Mouse (Mus musculus): ENCODE results near the gene Nek8. TPM values are rescaled to one million over a fixed set of nuclear protein-coding genes. Genes with fewer than 3 reads are reported as not detected.

The Nek8 gene
- polyA plus RNA-seq, 3 experiments from 2014 or later, result 9.1 to 13.2 (median 11.3) TPM

GRCm38 (mm10) chr11:78182961-78183844 lies 6.7 kb upstream of the Nek8 start, which contains the start of gene Rpl23a:
Gene Rpl23a, minus strand, starts transcription at chr11:78183584.
- ATAC-seq, result peak; percentile 99

GRCm38 (mm10) chr11:78182450-78182849 lies 6.0 kb upstream of the Nek8 start:
- no peak for ATAC-seq

DNA sequence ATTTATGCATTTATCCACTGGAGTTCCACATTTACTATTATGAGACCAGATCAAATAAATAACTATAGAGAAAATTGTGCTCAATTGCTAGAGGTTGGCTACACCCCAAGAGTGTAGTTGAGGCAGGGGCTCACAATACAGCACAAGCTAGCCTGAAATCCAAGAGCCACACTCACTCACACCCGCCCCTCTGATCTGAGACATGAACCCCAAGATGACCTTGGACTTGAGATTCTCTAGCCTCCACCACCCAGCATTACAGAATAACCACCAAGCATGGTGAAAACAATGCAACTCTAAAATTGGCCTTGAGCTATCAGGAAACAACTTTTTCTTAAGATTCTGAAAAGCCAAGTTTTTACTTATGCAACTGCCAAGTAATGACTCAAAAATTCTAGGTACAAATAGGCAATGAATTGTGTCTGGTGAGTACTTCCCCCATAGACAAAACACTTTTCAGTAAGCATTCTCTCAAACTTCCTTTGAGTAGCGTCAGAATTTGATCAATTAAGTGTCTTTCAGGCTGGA lies 5.4 kb upstream of the Nek8 start:
- no peak for ATAC-seq

DNA sequence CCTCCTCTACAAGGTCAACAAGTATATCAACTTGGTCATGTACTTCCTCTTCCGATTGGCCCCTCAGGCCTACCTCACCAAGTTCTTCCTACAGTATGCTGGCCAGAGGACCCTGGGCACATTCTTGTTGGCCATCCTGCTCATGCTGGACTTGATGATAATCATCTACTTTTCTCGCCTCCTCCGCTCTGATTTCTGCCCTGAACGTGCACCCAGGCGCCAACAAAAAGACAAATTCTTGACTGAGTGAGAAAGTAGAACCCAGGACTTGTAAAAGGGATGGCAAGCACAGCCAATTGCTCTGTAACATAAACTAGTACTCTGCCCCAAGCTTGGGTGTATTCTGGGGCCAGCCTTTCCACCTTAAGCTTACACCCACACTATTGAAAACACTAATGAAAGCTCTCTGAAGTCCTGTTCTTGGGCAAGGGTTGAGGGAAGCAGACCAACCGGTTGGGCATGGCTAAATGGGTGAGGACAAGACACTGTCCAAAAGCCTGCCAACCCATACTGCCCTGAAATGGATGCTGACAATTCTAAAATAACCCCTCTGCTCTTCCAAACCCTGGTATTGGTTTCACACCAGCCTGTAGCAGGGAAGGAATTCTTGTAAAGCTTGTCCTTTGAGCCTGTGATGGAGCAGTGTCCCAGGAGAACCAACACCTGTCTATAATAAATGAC lies 3.7 kb upstream of the Nek8 start:
- no peak for ATAC-seq

- ATAC-seq, result no peak
Measured at GRCm38 (mm10) chr11:78179438-78179999, 3.0 kb upstream of the Nek8 start.

DNA sequence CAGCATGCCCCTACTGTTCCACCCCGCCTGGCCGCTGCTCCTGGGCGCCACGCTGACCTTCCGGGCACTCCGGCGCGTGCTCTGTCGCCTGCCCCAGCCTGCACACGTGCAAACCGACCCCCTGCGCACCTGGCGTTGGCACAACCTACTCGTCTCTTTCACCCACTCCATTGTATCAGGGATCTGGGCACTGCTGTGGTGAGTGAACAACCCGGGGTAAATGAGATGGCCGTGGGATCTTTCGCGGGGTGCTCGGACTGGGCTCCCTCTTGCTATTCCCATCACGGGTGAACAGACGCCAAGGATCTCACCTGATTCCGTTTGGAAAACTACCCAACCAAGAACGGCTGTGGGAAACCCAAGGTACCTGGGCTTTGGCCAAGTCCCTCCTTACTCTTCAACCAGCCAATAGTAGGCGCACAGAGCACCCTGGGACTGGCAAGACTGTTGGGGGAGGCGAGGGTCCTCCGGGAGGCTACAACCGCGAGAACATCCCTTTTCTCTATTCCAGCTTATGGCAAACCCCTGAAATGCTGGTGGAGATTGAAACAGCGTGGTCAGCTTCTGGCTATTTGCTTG lies 2.5 kb upstream of the Nek8 start:
- ATAC-seq, result no peak

DNA sequence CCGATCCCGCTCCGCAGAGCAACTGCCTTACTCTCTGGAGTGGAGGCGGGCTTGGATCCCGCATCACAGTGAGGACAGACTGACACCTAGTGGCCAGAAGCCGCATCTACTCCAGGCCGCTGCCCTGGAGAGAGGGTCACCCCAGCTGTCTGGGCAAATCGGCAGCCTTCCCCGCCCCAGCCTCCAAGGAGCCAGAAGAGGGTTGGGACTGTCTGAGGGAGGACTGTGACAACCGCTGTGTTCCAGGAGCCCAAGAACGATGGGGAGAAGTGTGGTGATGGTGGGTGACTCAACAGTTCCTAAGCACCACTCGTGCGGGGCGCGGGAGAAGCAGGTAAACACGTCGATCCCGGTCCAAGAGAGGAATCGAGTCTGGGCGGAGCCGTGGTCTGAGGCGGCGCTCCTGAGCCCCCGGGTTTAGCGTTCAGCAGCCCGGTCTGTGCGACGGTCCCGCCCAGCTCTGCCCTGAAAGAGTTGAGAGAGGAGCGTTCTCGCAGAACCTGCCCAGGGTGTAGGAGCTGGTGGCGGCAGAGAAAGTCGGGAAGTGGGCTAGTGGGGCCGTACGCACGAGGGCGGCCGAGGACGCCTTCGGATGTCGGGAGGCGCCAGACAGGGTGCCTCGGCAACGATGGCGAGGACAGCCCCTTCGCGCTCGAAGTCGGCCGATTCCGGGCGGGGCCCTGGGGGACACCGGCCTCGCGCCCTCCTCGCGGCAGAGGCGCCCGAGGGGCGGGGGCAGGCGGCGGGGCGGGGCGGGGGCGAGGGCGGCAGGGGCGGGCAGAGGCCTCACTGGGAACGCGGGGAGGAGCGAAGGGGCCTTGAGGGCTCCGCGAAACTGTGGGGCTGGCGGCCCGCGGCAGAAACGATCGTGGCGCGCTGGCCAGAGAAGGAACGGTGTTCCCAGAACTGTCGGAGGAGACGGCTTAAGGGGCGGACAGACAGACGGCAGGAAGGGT lies 1.7 kb upstream of the Nek8 start:
- ATAC-seq, result peak; percentile 59

- no peak for ATAC-seq
Measured at GRCm38 (mm10) chr11:78177437-78177836, 962 bp upstream of the Nek8 start.

- ATAC-seq, result peak; percentile 22
Measured at GRCm38 (mm10) chr11:78176905-78177331, 443 bp upstream of the Nek8 start.

DNA sequence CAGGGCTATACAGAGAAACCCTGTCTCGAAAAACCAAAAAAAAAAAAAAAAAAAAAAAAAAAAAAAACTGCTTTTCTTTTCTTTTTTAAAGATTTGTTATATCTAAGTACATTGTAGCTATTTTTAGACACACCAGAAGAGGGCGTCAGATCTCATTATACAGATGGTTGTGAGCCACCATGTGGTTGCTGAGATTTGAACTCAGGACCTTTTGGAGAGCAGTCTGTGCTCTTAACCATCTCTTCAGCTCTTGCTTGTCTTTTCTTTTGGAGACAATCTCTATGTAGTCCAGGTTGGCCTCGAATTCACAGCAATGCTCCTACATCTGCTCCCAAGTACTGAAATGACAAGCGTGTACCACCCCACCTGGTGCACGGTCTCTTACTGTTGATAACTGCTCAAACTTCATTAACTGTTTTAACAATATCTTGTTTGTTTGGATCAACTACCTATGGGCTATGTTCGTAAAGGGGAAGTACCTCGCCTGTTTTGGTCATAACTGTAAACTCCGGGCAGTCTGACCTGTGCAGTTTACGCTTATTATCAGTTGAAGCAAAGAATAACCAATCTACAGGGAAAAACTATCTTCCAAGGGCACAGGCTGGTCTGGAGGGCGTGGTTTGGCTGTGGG lies 589 bp downstream of the Nek8 start:
- ATAC-seq, result no peak

DNA sequence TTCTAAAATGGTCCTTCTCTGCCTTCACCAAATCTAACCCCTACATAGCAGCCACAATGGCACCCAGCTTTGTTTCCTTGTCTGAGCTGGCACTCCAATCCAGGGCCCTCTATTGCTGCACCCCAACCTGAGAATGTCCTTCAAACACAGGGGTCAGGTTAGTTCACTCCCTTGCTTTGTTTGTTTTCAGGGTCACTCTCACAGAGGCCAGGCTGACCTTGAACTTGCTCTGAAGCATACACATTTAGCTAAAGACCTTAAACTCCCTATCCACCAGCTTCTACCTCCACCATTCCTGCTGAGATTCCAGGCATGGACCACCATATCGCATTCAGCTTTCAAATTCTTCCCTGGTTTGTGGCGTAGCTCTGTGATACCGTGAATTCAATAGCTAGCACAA lies 2.0 kb downstream of the Nek8 start:
- ATAC-seq, result no peak

DNA sequence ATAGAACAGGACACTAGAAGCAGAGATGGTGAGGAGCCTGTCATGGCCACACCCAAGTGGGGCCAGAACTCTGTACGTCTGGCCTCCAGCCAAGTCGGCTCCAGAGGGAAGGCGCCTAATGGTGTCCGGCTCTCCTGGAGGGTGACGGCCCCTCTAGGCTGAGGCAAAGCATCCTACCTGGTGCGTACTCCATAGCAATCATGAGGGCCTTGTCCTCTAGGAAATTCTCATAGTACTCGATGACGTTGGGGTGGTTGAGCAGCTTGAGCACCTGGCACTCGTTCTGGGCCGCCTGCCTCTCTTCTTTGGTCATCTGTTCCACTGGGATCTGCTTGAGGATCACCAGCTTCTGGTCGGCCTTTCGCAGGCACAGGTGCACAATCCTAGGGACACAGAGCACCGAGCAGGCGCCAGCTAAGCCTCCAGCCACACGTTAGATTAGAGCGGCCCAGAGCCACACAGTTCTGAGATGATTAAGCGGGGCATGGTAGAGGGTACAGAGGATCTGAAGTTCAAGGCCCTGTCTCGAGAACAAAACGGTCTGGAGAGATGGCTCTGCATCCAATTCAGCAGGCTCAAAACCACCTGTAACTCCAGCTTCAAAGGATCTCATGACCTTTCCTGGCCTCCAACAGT lies 3.6 kb downstream of the Nek8 start:
- ATAC-seq, result no peak

GRCm38 (mm10) chr11:78172034-78172747 lies 4.3 kb downstream of the Nek8 start:
- ATAC-seq, result no peak

- ATAC-seq, result no peak
Measured at GRCm38 (mm10) chr11:78171328-78171727, 5.1 kb downstream of the Nek8 start.

DNA sequence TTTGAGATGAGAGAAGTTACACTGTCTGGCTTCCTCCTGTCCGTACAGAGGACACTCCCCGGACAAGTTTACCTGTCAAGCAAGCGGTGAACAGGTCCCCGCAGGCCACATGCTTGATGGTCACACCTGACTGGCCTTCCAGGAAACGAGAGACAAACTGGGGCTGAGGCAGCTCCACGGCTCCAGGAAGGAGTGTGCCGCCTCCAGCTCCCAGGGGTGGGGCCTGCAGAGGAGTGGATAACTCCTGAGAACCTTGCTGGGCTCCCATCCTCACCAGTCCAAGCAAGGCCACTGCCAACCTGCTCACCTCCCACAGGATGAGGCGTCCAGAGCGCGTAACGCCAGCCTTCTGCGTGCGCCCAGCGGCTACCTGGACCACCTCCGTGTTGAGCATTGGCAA lies 6.2 kb downstream of the Nek8 start:
- no peak for ATAC-seq

DNA sequence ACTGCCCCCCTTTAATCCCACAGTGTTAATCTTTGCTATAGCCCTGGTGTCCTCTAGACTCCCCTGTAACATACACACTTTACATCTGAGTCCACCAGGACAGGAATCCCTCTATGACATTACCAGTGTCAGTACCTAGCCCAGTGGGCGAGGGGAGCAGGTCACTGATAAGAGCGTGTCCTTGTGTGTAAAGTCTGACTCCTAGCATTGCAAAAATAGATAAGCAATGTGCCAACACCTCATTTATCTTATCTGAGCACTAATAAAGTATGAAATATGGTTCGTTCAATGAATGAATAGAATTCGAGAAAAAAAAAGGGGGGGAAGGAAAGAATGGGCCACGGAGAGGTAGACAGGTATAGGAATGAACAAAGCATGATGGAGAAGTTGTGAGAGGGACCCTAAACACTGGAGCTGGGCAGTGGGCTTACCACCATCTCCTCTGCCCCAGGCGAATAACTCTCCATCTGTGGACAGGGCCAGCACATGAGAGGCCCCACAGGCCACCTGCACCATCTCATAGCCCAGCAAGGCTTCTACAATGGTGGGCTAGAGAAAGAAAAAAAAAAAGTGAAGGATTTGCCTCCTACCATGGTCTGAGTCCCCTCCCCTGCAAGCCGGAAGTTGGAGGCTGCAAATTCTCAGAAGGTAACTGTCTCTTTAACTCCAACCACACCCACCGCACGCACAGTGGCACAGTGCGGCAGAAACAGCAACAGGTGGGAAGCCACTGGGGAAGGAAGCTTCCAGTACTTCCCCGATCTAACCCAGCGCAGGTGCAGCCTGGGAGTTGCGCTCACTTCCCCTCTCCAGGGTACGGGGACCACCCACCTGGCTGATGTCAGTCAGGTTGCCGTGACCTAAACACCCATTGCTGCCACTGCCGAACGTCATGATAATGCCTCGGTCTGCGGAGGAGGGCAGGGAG lies 7.7 kb downstream of the Nek8 start:
- peak; percentile 68 for ATAC-seq

DNA sequence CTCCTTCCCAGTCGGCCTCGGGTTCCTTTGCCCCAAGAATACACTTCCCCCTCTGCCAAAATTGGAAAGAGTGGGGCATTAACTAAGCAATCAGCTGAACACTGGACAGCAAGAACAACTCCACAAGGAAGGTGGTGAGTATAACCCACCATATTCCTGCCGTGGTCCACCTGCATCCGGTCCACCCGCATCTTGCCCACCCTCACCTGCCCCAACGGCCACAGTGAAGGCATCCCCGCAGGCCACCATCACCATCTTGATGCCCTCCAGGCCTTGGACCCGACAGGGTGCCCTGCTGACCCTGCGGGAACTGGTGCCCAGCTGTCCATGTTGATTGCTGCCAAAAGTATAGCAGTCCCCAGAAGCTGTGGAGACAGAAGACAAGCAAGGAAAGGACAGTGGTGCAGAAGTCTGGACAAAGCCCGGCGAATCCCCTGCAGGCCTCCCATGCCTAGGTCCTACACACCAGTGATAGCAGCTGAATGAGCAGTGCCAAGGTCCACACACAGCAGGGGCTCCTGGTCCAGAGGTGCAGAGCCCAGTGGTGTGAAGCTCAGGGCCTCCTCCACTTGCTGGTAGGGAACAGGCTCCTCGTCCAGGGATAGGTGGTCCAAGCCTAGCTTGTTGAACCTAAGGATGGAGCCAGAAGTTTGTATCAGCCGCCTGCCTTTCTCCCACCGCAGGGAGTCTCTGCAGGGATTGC lies 9.1 kb downstream of the Nek8 start:
- no peak for ATAC-seq

GRCm38 (mm10) chr11:78166640-78167039 lies 9.8 kb downstream of the Nek8 start:
- no peak for ATAC-seq
